Mouse (Mus musculus) left cerebral cortex, postnatal 10 days (tissue): ENCODE results near the gene Tmem130. TPM values are rescaled to one million over a fixed set of nuclear protein-coding genes. Genes with fewer than 3 reads are reported as not detected.
A peak's percentile ranks its signal among the peaks of the same experiment; 100 is the strongest.
"Not testable (repeated sequence)": the region's sequence is repeated elsewhere in the genome, so short reads cannot be mapped to it uniquely, and the experiment has no call there.

ENCODE experiments used
- DNase-seq, 2 experiments: peaks; one replicate each; pipeline ENCODE4 v3.0.0; 2021 to 2022; ENCODE audit warnings: low spot score in 2 of 2, mixed read lengths in 1 of 2; ENCODE audit errors: extremely low spot score in 1 of 2
- intact Hi-C: fragments of 180-260 bp; cut with DNase I; formaldehyde crosslinking; loops from one replicate; pipeline ENCODE4 v1.15.1; 2025
- total RNA-seq, 2 experiments: library from RNA; stranded (reverse); gene quantifications; 2 replicates each; pipeline ENCODE4 v1.2.3; 2021

Tmem130 gene
- total RNA-seq: 100 to 1,000 TPM; 205 to 222 TPM

GRCm38 (mm10) chr5:144761161-144761868 is at the start of gene Tmem130:
TSS of gene Tmem130 (minus strand) at chr5:144761818.
- intact Hi-C loops: no loop called here

GRCm38 (mm10) chr5:144806931-144807330 is 45.3 kb upstream of the Tmem130 start:
- intact Hi-C loops: no loop called here

More at GRCm38 (mm10) chr5:144761161-144761868, at the start of gene Tmem130:
- DNase-seq: peak; percentile 67 to 87

GRCm38 (mm10) chr5:144804181-144804580 is 42.6 kb upstream of the Tmem130 start:
- DNase-seq: no peak
- intact Hi-C loops: loop anchor here (5.0 kb wide), 1 partner anchor 43 kb away; no protein-coding TSS in a partner anchor

More at GRCm38 (mm10) chr5:144806931-144807330, 45.3 kb upstream of the Tmem130 start:
- DNase-seq: no peak

GRCm38 (mm10) chr5:144803066-144803465 is 41.4 kb upstream of the Tmem130 start:
- no peak for DNase-seq
- intact Hi-C loops: loop anchor here (5.0 kb wide), 1 partner anchor 44 kb away; no protein-coding TSS in a partner anchor

- DNase-seq: no peak
- intact Hi-C loops: no loop called here
Observed at GRCm38 (mm10) chr5:144797116-144797515, 35.5 kb upstream of the Tmem130 start.

- intact Hi-C loops: no loop called here
- DNase-seq: no peak
Observed at GRCm38 (mm10) chr5:144794687-144795086, 33.1 kb upstream of the Tmem130 start.

GRCm38 (mm10) chr5:144793374-144793773 is 31.8 kb upstream of the Tmem130 start:
- intact Hi-C loops: no loop called here

GRCm38 (mm10) chr5:144786464-144786863 is 24.8 kb upstream of the Tmem130 start:
- DNase-seq: no peak
- intact Hi-C loops: no loop called here

More at GRCm38 (mm10) chr5:144793374-144793773, 31.8 kb upstream of the Tmem130 start:
- DNase-seq: no peak

GRCm38 (mm10) chr5:144780654-144781053 is 19.0 kb upstream of the Tmem130 start:
- intact Hi-C loops: no loop called here
- DNase-seq: no peak

GRCm38 (mm10) chr5:144773231-144773630 is 11.6 kb upstream of the Tmem130 start:
- intact Hi-C loops: no loop called here
- no peak for DNase-seq

GRCm38 (mm10) chr5:144769067-144769482 is 7.5 kb upstream of the Tmem130 start:
- no peak for DNase-seq
- intact Hi-C loops: no loop called here

- intact Hi-C loops: no loop called here
- DNase-seq: peak; percentile 84 to 95
Observed at GRCm38 (mm10) chr5:144767911-144768841, 6.6 kb upstream of the Tmem130 start.

- intact Hi-C loops, DNase-seq: not testable (repeated sequence)
Observed at GRCm38 (mm10) chr5:144767106-144767798, 5.6 kb upstream of the Tmem130 start, which contains the start of gene Trrap. TSS of gene Trrap (plus strand) at chr5:144767732.

- no peak for DNase-seq
Observed at GRCm38 (mm10) chr5:144766646-144767045, 5.0 kb upstream of the Tmem130 start.

GRCm38 (mm10) chr5:144766026-144766425 is 4.4 kb upstream of the Tmem130 start:
- intact Hi-C loops: no loop called here
- no peak for DNase-seq

More at GRCm38 (mm10) chr5:144766646-144767045, 5.0 kb upstream of the Tmem130 start:
- intact Hi-C loops: no loop called here

GRCm38 (mm10) chr5:144758422-144758821 is 3.2 kb downstream of the Tmem130 start:
- intact Hi-C loops: no loop called here
- DNase-seq: peak; percentile 42 to 48

GRCm38 (mm10) chr5:144757402-144757801 is 4.2 kb downstream of the Tmem130 start:
- peak in 1 of 2 experiments; percentile 41 for DNase-seq
- intact Hi-C loops: no loop called here

GRCm38 (mm10) chr5:144755191-144755590 is 6.4 kb downstream of the Tmem130 start:
- DNase-seq: no peak
- intact Hi-C loops: no loop called here

- DNase-seq: peak in 1 of 2 experiments; percentile 65
- intact Hi-C loops: no loop called here
Observed at GRCm38 (mm10) chr5:144753041-144753440, 8.6 kb downstream of the Tmem130 start.
